Mouse (Mus musculus): ENCODE data around the gene Chst2. TPM values are rescaled to one million over a fixed set of nuclear protein-coding genes. Genes with fewer than 3 reads are reported as not detected.

Gene Chst2
- 0.61 and 0.73 TPM in 2 replicates for polyA plus RNA-seq (2016; fragmentation: Nextera tagmentation; extraction: Ambion mirVana)

DNA sequence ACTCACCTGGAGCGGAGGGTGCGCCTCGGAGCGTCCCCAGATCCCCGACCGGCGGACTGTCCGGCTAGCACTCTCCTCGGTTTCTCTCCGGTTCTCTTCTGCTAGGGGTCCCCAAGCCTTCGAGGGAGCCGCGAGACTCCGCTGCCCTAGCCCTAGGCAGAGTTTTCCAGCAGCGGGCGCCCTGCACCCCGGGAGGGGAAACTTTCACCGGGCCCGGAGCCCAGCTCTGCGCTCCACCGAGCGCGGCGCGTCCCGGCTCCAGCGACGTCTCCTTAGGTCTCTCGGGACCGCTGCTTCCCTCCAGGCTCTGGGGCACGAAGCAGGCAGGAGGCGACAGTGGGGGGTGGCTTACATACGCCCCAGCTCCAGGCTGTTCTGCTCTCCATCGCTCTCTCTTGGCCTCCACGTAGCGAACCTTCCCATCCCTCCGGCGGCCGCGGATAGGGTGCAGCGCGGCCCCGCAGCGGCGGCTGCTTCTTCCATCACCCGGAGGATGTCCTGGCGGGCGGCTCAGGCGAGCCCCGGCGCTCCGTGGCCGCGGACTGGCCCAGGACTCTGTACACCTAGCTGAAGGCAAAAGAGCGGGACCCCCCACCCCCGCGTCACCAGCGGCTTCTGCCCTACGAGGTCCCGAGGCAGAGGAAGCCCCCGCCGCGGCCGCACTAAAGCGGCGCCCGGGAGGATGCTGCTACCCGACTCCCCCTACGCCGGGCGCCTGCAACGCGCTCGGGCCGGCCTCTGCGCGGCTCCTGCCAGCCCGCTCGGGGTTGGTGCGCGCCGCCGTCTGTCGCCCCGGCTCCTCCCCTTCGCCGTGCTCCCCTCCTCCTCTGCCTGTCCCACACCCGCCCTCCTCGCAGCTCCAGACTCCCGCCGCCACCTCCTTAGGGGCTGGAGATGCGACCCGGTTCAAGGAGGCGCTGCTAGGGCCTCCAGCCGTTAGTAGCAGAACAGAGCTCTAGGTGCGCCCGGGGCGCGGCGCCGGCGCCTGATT is at the start of gene Chst2:
Gene Chst2 (minus strand): TSS at position 152 of the 991 bp plus-strand sequence.
- Histone ChIP-seq H3K4me2 (peak within 1 kb of the TSS; percentile 69), H3K9me3 (replicated peaks) (no peaks in the 10 kb centered on the region), H3K4me3 (peak within 1 kb of the TSS; percentile 53), H3K4me1 (peaks cover 8% of the 10 kb centered on the region; the same call in 1 of the 2 replicates), H3K36me3 (no peaks in the 10 kb centered on the region), H3K9ac (peak within 1 kb of the TSS; percentile 12), H3K27ac (no peak within 1 kb of the TSS), H3K27me3 (replicated peaks) (peaks cover 78% of the 10 kb centered on the region)
- ATAC-seq, result peak; percentile 71
- WGBS (ENCODE audit: insufficient replicate concordance), result under 1% methylated on average over 92 of the region's 102 CpGs

DNA sequence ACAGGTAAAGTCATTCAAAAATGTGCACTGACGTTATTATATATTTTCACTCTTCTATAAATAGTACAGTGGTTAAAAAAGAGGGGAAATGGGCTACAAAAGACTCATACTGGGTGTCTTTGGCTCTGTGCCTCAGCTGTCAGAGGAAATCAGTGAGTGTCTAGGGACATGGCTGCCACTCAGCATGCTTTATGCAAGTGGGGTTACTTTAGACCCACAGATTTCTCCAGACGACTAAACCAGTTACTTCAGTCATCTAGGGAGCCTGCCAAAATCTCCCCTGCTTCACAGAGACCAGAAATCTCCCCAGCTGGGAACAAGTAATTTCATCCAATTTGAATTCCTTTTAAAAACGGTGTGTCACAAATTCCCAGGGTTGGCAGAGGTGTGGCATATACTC is 45.4 kb upstream of the Chst2 start:
- Histone ChIP-seq H3K9me3 (replicated peaks) (no peaks in the 10 kb centered on the region), H3K9ac (no peak overlapping the region), H3K27me3 (replicated peaks) (no peaks in the 10 kb centered on the region), H3K4me3 (no peak overlapping the region), H3K4me2 (no peak overlapping the region), H3K4me1 (no peaks in the 10 kb centered on the region), H3K27ac (no peak overlapping the region), H3K36me3 (peaks cover 15% of the 10 kb centered on the region)
- ATAC-seq, result no peak
- WGBS (ENCODE audit: insufficient replicate concordance), result 62% methylated on average over 3 of the region's 3 CpGs

- Histone ChIP-seq H3K9me3 (replicated peaks) (no peaks in the 10 kb centered on the region), H3K4me3 (no peak overlapping the region), H3K4me2 (no peak overlapping the region), H3K9ac (no peak overlapping the region), H3K36me3 (peaks cover 1% of the 10 kb centered on the region; the same call in 1 of the 2 replicates), H3K27ac (no peak overlapping the region), H3K27me3 (replicated peaks) (no peaks in the 10 kb centered on the region), H3K4me1 (no peaks in the 10 kb centered on the region)
- 91% methylated on average over 8 of the region's 8 CpGs for WGBS (ENCODE audit: insufficient replicate concordance)
- ATAC-seq, result no peak
Measured at GRCm38 (mm10) chr9:95450586-95450985, 44.1 kb upstream of the Chst2 start.

DNA sequence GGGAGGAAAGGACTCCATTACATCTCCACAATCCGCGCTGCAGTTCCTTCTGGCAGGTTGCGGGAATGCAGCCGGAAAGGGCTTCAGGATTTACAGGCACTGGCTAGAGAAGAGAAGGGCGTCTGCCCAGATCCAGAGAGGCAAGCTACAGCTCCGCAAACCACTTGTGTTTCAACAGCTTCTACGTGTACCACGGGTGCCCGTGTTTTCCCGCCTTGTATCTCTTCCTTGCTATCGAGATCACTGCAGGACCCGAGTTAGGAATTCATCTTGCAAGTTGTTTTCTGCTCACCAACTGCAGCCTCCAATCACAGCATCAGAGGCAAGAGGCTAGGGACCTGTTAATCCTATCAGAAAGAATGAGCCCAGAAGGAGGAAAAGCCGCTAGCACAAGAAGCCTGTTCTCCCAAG is 35.8 kb upstream of the Chst2 start:
- Histone ChIP-seq H3K4me2 (no peak overlapping the region), H3K4me1 (no peaks in the 10 kb centered on the region), H3K9me3 (replicated peaks) (no peaks in the 10 kb centered on the region), H3K4me3 (no peak overlapping the region), H3K27me3 (replicated peaks) (peaks cover 25% of the 10 kb centered on the region; the same call in 1 of the 2 replicates), H3K9ac (no peak overlapping the region), H3K36me3 (no peaks in the 10 kb centered on the region), H3K27ac (no peak overlapping the region)
- 17% methylated on average over 13 of the region's 13 CpGs for WGBS (ENCODE audit: insufficient replicate concordance)
- no peak for ATAC-seq

DNA sequence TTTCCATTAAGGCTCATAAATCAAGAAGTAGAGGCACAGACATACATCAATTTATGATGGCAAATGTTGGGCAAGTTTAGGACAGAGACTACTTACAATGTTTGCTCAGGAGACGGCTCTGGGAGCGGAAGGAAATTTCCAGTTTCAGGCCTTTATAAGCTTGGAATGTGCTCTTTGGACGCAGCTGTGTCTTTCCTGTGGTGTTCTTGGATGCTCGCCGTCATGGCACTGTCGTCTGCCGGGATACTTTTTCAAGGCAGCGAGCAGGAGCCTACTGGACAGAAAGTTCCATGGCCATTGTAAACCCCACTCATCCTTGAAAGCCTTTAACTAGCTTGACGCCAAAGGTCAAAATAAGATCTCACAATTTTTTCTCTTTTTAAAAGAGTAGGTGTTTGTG is 31.4 kb upstream of the Chst2 start:
- no peaks in the 10 kb centered on the region for H3K36me3 ChIP-seq
- H3K27ac ChIP-seq, result no peak overlapping the region
- no peak overlapping the region for H3K4me2 ChIP-seq
- H3K27me3 ChIP-seq (replicated peaks), result peaks cover 17% of the 10 kb centered on the region; the same call in 1 of the 2 replicates
- ATAC-seq, result no peak
- H3K4me3 ChIP-seq, result no peak overlapping the region
- no peak overlapping the region for H3K9ac ChIP-seq
- H3K4me1 ChIP-seq, result no peaks in the 10 kb centered on the region
- WGBS (ENCODE audit: insufficient replicate concordance), result 76% methylated on average over 9 of the region's 9 CpGs
- no peaks in the 10 kb centered on the region for H3K9me3 ChIP-seq (replicated peaks)

DNA sequence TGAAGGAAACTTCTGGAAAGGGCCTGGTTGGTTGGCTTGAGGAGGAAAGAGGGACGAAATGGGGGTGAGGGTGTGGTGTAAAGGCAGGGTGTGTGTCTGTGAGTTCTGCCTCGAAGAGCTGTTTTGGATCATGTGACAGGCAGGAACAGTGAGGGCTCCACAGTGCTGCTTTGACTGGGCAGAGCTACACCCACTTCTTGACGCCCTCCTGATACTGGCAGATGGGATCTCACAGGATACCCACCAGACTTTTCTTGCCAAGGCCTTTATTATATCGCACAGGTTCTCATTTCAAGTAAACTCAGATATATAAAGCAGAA is 29.7 kb upstream of the Chst2 start:
- H3K4me3 ChIP-seq, result no peak overlapping the region
- no peaks in the 10 kb centered on the region for H3K9me3 ChIP-seq (replicated peaks)
- ATAC-seq, result no peak
- H3K27ac ChIP-seq, result no peak overlapping the region
- H3K4me1 ChIP-seq, result no peaks in the 10 kb centered on the region
- H3K36me3 ChIP-seq, result no peaks in the 10 kb centered on the region
- peaks cover 4% of the 10 kb centered on the region; the same call in 1 of the 2 replicates for H3K27me3 ChIP-seq (replicated peaks)
- H3K4me2 ChIP-seq, result no peak overlapping the region
- 46% methylated on average over 4 of the region's 4 CpGs for WGBS (ENCODE audit: insufficient replicate concordance)
- H3K9ac ChIP-seq, result no peak overlapping the region

DNA sequence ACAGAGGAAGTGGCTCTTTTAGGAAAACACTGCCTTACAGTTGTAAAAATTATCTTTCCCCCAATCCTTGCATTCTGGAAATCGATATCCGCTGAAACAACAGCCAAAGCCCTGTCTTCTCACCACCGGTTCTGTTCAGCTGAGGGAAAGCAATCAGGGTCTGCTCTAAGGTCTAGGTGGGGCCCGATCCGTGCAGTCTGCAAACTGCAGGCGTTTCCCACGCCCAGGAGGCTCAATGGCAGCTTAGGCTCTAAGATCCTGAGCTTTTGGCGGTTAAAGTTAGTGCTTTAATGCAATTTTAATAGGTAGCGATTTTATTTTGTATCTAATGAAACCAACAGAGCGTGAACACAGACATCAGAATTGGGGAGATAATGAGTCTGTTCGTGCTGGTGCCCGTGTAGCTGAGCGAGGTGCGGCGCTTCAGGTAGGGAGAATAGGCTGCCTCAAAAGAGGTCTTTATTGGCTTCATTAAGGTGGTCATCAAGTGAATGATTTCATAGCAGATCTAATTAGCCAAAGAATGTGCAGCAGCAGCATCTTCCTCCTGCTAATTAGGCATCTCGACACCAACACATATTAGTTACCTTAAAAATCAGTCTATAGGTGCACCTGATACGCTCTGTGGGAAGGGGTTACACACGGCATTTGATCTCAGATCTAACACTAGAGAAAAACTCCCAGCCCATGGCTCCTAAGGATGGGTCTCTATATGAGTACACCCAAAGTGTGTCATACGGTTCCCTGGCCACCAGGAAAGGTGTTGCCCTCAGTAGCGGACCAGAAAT is 29.2 kb upstream of the Chst2 start:
- Histone ChIP-seq H3K9ac (no peak overlapping the region), H3K4me2 (no peak overlapping the region), H3K27me3 (replicated peaks) (no peaks in the 10 kb centered on the region), H3K36me3 (no peaks in the 10 kb centered on the region), H3K4me3 (no peak overlapping the region), H3K4me1 (no peaks in the 10 kb centered on the region), H3K27ac (no peak overlapping the region), H3K9me3 (replicated peaks) (no peaks in the 10 kb centered on the region)
- WGBS (ENCODE audit: insufficient replicate concordance), result 65% methylated on average over 20 of the region's 20 CpGs
- ATAC-seq, result no peak

- WGBS (ENCODE audit: insufficient replicate concordance), result 66% methylated on average over 4 of the region's 4 CpGs
- no peaks in the 10 kb centered on the region for H3K36me3 ChIP-seq
- no peaks in the 10 kb centered on the region for H3K4me1 ChIP-seq
- H3K27ac ChIP-seq, result no peak overlapping the region
- H3K9ac ChIP-seq, result no peak overlapping the region
- H3K27me3 ChIP-seq (replicated peaks), result no peaks in the 10 kb centered on the region
- ATAC-seq, result no peak
- H3K9me3 ChIP-seq (replicated peaks), result no peaks in the 10 kb centered on the region
- no peak overlapping the region for H3K4me3 ChIP-seq
- no peak overlapping the region for H3K4me2 ChIP-seq
Measured at GRCm38 (mm10) chr9:95428277-95428676, 21.8 kb upstream of the Chst2 start.

DNA sequence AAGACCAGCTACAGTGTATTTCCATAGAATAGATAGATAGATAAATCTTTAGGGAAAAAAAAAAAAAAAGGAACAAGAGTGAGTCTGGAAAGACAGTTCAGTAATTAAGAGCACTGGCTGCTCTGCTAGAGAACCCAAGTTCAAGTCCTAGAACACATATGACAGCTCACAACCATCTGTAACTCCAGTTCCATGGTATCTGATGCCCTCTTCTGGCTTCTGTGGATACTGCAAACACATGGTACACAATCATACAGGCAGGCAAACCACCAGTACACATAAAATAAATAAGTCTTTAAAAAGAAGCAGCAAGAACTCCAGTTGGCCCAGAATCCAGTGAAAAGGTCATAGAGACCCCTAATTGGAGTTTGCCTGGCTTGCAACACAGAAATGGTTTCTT is 7.4 kb upstream of the Chst2 start:
- Histone ChIP-seq H3K4me3 (no peak overlapping the region), H3K36me3 (no peaks in the 10 kb centered on the region), H3K27ac (no peak overlapping the region), H3K4me1 (no peaks in the 10 kb centered on the region), H3K9ac (no peak overlapping the region), H3K4me2 (no peak overlapping the region), H3K9me3 (replicated peaks) (0 out of 2 replicates have a peak, but pooled peaks cover 3% of the 10 kb centered on the region), H3K27me3 (replicated peaks) (peaks cover 23% of the 10 kb centered on the region)
- no peak for ATAC-seq

DNA sequence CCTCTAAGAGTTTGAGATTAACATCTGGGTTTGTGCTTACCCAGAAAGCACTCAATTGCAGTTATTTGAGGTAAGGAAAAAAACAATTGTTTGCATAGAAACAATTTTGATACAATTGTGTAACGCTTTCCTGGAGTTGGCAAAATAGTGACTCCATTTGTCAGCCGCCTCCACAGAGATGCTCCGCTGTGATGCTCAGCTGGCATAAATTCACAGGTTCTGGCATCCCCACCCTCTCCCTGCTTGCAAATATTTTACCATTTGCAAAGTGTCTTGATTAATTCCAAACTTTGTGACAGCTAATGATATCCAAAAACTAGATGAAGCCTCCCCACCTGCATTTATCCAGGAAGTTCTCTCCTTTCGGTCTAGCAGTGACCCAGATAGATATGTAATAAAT is 5.5 kb upstream of the Chst2 start:
- no peak for ATAC-seq
- 0 out of 2 replicates have a peak, but pooled peaks cover 3% of the 10 kb centered on the region for H3K9me3 ChIP-seq (replicated peaks)
- H3K4me2 ChIP-seq, result no peak overlapping the region
- H3K9ac ChIP-seq, result no peak overlapping the region
- no peaks in the 10 kb centered on the region for H3K36me3 ChIP-seq
- H3K27ac ChIP-seq, result no peak overlapping the region
- H3K4me3 ChIP-seq, result no peak overlapping the region
- WGBS (ENCODE audit: insufficient replicate concordance), result 76% methylated on average over 4 of the region's 4 CpGs
- H3K4me1 ChIP-seq, result no peaks in the 10 kb centered on the region; the same call in 1 of the 2 replicates
- H3K27me3 ChIP-seq (replicated peaks), result peaks cover 42% of the 10 kb centered on the region

GRCm38 (mm10) chr9:95407586-95408220 is 1.2 kb upstream of the Chst2 start:
- H3K27me3 ChIP-seq (replicated peaks), result peaks cover 83% of the 10 kb centered on the region
- no peaks in the 10 kb centered on the region for H3K9me3 ChIP-seq (replicated peaks)
- ATAC-seq, result peak; percentile 38
- no peaks in the 10 kb centered on the region for H3K36me3 ChIP-seq
- H3K9ac ChIP-seq, result no peak overlapping the region
- peak overlapping the region; percentile 69 for H3K4me2 ChIP-seq
- under 1% methylated on average over 24 of the region's 24 CpGs for WGBS (ENCODE audit: insufficient replicate concordance)
- peaks cover 8% of the 10 kb centered on the region; the same call in 1 of the 2 replicates for H3K4me1 ChIP-seq
- H3K27ac ChIP-seq, result no peak overlapping the region
- H3K4me3 ChIP-seq, result peak overlapping the region; percentile 53

All from liver, embryonic 12.5 days (tissue).